Mouse (Mus musculus) megakaryocyte progenitor cell, adult 5-6 weeks (primary cell): ENCODE measurements around the gene Gm20388. TPM values are rescaled to one million over a fixed set of nuclear protein-coding genes. Genes with fewer than 3 reads are reported as not detected.

Experiments used
- ATAC-seq: replicated peaks from 2 replicates; pipeline ENCODE4 v1.8.0; 2016; ENCODE audit warnings: mild to moderate bottlenecking, moderate TSS enrichment, inconsistent platforms; ENCODE audit not compliant: poor library complexity
- total RNA-seq, 2 experiments: library from RNA; stranded (forward) in 1 of 2; stranded (reverse) in 1 of 2; fragments of 157-497, 149-512 nt in 1 of 2; fragments of 200-1000 nt in 1 of 2; gene quantifications; 2 replicates each; pipeline versions ENCODE4 v1.2.3 to v1.2.4; 2015 to 2017

Gm20388 gene
- total RNA-seq, 2 experiments from 2014 or later, result 18.6 TPM; not detected in 1

- no peak for ATAC-seq
Observed at GRCm38 (mm10) chr8:124289481-124290050, 4378.9 kb downstream of the Gm20388 start.

GRCm38 (mm10) chr8:124290911-124291691 is 4380.5 kb downstream of the Gm20388 start:
- peak; percentile 61 for ATAC-seq

GRCm38 (mm10) chr8:124291693-124292092 is 4381.1 kb downstream of the Gm20388 start:
- ATAC-seq, result no peak

- no peak for ATAC-seq
Observed at GRCm38 (mm10) chr8:124292965-124293364, 4382.3 kb downstream of the Gm20388 start.

- ATAC-seq, result peak; percentile 32
Observed at GRCm38 (mm10) chr8:124294425-124294824, 4383.8 kb downstream of the Gm20388 start.

GRCm38 (mm10) chr8:124294900-124295299 is 4384.3 kb downstream of the Gm20388 start:
- ATAC-seq, result peak; percentile 27; the same call in 1 of the 2 replicates

GRCm38 (mm10) chr8:124295357-124295756 is 4384.7 kb downstream of the Gm20388 start:
- no peak for ATAC-seq

- ATAC-seq, result no peak
Observed at GRCm38 (mm10) chr8:124301512-124301911, 4390.9 kb downstream of the Gm20388 start.

GRCm38 (mm10) chr8:124301935-124302555 is 4391.4 kb downstream of the Gm20388 start:
- peak; percentile 32 for ATAC-seq

- ATAC-seq, result no peak
Observed at GRCm38 (mm10) chr8:124303211-124303902, 4392.7 kb downstream of the Gm20388 start.

GRCm38 (mm10) chr8:124304141-124304540 is 4393.5 kb downstream of the Gm20388 start:
- no peak for ATAC-seq

- ATAC-seq, result peak; percentile 66
Observed at GRCm38 (mm10) chr8:124306574-124306973, 4395.9 kb downstream of the Gm20388 start.

GRCm38 (mm10) chr8:124307700-124308099 is 4397.1 kb downstream of the Gm20388 start:
- ATAC-seq, result no peak

- ATAC-seq, result no peak
Observed at GRCm38 (mm10) chr8:124310509-124310908, 4399.9 kb downstream of the Gm20388 start.

GRCm38 (mm10) chr8:124311111-124311510 is 4400.5 kb downstream of the Gm20388 start:
- ATAC-seq, result no peak

GRCm38 (mm10) chr8:124311723-124312122 is 4401.1 kb downstream of the Gm20388 start:
- ATAC-seq, result no peak

GRCm38 (mm10) chr8:124312228-124312627 is 4401.6 kb downstream of the Gm20388 start:
- ATAC-seq, result no peak

GRCm38 (mm10) chr8:124314803-124315202 is 4404.2 kb downstream of the Gm20388 start:
- no peak for ATAC-seq

- ATAC-seq, result no peak
Observed at GRCm38 (mm10) chr8:124316466-124317136, 4406.0 kb downstream of the Gm20388 start.

- peak; percentile 60 for ATAC-seq
Observed at GRCm38 (mm10) chr8:124317191-124317682, 4406.6 kb downstream of the Gm20388 start.
